Mouse (Mus musculus) lung, adult 18-20 months (tissue): ENCODE data around the gene Commd7.

Experiments used
- DNase-seq, 2 experiments: peaks; one replicate each; pipeline ENCODE4 v3.0.0; 2022; ENCODE audit warnings: mixed read lengths in 2 of 2

The Commd7 gene

DNA sequence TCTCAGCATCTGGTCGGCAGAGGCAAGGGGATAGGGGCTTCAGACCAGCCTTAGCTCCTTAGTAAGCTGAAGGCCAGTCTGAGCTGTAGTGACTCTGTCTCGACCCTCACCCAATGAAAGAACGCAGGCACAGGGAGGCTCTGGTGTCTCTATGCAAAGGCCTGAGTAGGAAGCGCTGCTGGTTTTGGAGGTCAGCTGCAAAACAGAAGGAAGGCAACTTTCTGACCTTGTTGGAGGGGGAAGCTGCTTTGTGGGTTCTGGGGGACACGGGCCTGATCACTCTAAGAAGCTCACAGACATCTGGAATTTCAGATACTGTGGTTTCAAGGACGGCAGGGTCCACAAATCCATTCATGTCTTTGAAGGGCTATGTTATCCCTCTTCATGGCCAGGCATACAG lies 46.6 kb downstream of the Commd7 start:
- no peak for DNase-seq

- no peak for DNase-seq
These were observed 48.2 kb downstream of the Commd7 start for GRCm38 (mm10) chr2:153584396-153584795.

- no peak for DNase-seq
These were observed 48.9 kb downstream of the Commd7 start for GRCm38 (mm10) chr2:153583641-153584049.

GRCm38 (mm10) chr2:153582876-153583585 lies 49.5 kb downstream of the Commd7 start:
- DNase-seq: no peak

GRCm38 (mm10) chr2:153581416-153581815 lies 51.2 kb downstream of the Commd7 start:
- no peak for DNase-seq

- no peak for DNase-seq
These were observed 52.1 kb downstream of the Commd7 start for GRCm38 (mm10) chr2:153580458-153580985.

DNA sequence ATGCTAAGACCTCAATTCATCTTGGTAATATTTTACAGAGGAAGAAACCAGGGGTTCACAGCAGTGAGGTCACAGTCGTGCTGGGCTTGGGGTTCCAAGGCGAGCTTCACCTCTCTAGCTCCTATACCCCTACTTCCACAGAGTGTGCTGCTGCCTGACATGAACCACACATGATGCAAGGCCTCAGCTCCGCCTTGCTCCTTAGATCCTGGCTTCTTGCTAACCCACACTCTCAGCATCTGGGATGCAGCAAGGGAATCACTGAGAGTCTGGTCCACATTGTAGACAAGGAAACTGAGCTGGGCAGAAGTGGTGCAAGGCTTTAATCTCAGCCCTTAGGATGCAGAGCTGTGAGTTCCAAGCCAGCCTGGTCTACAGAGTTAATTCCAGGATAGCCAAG lies 52.5 kb downstream of the Commd7 start:
- no peak for DNase-seq

DNA sequence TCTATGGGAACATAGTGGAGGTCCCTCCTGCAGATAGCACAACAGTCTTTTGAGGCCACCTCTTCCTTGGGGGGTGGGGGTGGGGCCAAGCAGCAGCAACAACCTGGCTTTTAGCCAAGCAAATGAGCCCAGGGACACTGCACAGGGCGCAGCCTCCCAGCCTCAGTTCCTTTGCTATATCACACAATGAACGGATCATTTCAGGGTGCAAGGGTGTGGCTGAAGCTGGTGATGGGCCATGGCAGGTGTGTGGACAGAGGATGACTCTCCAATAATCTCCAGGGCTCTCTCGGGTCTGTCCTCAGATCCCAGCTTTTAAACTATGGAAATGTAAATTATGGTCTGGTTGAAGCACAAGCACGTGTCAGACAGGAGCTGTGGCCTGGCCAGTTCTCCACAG lies 55.5 kb downstream of the Commd7 start:
- DNase-seq: no peak

GRCm38 (mm10) chr2:153576150-153576549 lies 56.4 kb downstream of the Commd7 start:
- DNase-seq: no peak

DNA sequence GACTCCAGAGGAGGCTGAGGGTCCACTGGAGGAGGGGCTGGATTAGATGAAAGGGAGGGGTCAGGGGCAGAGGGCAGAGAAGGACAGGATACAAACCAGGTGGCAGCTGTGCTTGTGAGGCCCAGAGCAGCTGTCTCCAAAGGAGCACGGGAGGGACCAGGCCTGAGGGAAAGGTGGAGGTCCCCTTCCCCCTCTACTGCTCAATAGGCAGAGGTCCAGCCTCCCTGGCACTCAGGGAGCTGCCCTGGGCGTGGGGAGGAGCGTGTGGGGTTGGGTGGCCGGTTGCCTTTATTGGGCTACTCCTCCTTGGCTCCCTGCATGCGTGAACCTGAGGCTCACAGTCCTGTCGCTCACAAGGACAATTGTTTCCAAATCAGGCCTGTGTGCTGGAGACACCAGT lies 57.0 kb downstream of the Commd7 start:
- no peak for DNase-seq

DNA sequence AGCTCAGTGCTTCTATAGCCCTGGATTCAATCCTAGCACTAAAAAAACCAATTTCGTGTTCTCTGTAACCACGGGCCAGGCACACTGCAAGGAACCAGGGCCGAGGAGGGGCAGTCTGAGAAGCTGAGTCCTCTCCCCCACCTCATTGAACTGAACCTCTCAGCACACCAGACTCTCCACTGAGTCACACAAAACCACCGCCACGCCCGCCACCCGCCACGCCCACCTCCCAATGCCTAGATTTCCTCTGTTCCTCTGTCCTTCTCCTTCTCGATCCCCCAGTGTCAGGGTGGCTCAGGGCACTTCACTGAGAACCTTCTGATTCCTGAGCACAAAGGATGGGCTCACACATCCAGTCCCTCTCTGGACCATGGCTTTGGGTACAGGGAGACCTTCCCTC lies 59.5 kb downstream of the Commd7 start:
- DNase-seq: no peak

DNA sequence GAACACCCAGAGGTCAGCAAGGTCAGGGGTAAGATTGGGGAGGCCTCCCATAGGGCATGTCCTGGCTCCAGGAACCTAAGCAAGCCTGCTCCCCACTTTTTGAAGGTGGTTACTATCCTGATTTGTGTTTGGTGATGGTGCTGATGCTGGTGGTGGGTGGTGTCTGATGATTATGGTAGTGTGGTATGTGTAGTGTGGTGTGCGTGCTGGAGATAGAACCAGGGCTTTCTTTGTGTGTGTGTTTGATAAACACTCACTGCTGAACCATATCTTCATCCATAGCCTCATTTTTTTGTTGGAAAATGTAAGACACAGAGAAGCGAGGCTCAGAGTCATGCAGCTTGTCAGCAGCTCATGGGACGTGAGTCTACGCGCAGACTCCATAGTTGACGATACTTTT lies 64.0 kb downstream of the Commd7 start:
- no peak for DNase-seq

DNA sequence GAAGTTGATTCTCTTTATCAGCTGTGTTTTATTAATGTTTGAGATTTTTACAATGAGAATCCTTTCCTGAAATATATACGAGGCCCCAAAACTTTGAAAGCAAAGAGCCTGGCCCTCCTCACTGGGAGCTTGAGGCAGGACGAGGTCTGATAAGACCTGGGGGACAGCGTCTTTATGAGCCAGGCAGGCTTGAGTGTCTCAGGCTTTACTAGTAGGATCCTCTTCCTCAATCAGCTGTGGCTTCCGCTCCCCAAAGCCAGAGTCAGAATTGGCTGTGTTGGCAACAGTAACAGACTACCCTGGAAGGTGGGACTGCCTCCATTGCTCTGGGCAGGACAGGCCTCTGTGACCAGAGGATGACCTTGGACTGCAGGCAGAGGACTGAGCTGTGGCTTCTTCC lies 64.6 kb downstream of the Commd7 start:
- DNase-seq: no peak
